Mouse (Mus musculus) bone marrow, adult 2 months (tissue): ENCODE measurements around the gene Zfp740.

Experiments used
- CTCF ChIP-seq: fragments of 200-500 bp; IDR thresholded peaks from 2 replicates; pipeline ENCODE4 v1.5.1; 2011; ENCODE audit warnings: low read length, control low read depth; ENCODE audit not compliant: control insufficient read depth, insufficient read depth
- POLR2A ChIP-seq: fragments of 200-500 bp; IDR thresholded peaks from 2 replicates; pipeline ENCODE4 v1.6.1; 2011; ENCODE audit warnings: low read depth, mild to moderate bottlenecking, control low read depth, low read length, borderline replicate concordance; ENCODE audit not compliant: control insufficient read depth

DNA sequence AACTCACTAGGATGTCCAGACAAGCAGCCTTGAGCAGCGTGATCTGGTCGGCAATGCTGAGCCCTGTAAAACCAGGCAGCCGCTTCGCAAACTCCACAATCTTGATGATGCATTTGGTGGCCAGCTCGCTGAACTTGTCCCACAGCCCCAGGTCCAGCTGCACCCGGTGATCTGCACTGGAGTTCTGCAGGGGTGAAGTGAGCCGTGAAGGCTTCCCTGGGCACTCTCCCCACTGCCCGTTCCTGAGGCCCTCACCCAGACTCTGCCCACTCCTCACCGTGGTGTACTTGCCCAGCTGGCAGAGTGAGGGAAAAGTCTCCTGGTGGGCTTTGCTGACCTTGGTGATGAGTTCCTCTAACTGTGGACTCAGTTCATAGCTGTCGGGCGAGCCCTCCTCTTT lies 36.8 kb downstream of the Zfp740 start:
- TF ChIP-seq POLR2A = no peak
- TF ChIP-seq CTCF = no peak
